Mouse (Mus musculus) ES-Bruce4 (cell line): ENCODE measurements at regions not wholly inside any gene's neighbourhood (a gene's known extent, or its start where the extent isn't known, plus 50 kb on each side); places are given as distances from the start of the nearest gene placed in this dataset.

Experiments used
- CTCF ChIP-seq: IDR thresholded peaks from one replicate; pipeline ENCODE4 v1.8.1; 2011; ENCODE audit warnings: low read depth, low read length
- EP300 ChIP-seq: IDR thresholded peaks from 2 replicates; pipeline ENCODE4 v1.6.1; 2011; ENCODE audit warnings: low read depth, low read length; ENCODE audit not compliant: insufficient read depth
- POLR2A ChIP-seq: IDR thresholded peaks from one replicate; pipeline ENCODE4 v1.8.1; 2011; ENCODE audit warnings: low read length; ENCODE audit not compliant: insufficient read depth

DNA sequence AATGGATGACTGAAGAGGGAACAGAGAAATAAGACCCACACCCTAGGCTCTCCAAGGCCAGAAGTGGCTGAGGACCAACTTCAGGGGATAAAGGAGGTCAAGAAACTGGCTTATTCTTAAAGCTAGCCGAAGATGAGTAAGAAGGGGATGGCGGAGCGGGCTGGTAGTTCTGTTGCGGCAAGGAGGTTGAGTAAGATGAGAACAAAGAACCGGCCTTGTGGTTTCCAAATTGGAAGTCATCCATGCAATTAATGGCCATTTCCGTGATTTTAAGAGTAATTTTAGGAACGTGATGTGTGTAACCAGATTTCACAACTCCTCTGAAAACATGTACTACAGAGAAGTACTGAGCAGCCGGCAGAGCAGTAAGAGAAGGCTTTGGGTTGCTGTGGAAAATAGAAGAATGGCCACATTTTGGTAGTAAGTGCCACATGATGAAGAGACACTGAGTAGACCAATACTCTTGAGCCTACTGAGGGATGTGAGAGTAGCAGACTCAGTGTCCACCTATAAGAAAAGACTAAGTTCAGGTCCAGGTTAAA is 258.4 kb downstream of the Fam49a start:
- TF ChIP-seq POLR2A: no peak
- TF ChIP-seq CTCF: no peak
- TF ChIP-seq EP300: no peak
